Mouse (Mus musculus) liver, embryonic 16.5 days (tissue): ENCODE measurements around the gene Cap1. TPM values are rescaled to one million over a fixed set of nuclear protein-coding genes. Genes with fewer than 3 reads are reported as not detected.

ENCODE experiments used
- ATAC-seq: fragments of 200-750 bp; cut with Nextera tagmentation; 2 replicates; pipeline ENCODE4 v1.8.0; 2017; ENCODE audit warnings: low read depth, mild to moderate bottlenecking, moderate number of reproducible peaks, moderate library complexity
- H3K27ac ChIP-seq: fragments of 300-500 bp; sonication (generic); 2 replicates; pipeline ENCODE4 v1.5.1; 2014; ENCODE audit warnings: mild to moderate bottlenecking, low read length
- H3K27me3 ChIP-seq: fragments of 300-500 bp; sonication (generic); 2 replicates; pipeline ENCODE4 v1.6.1; 2014; ENCODE audit warnings: low read depth, low read length, mixed read lengths; ENCODE audit not compliant: control insufficient read depth, insufficient read depth
- H3K36me3 ChIP-seq: fragments of 300-500 bp; sonication (generic); 2 replicates; pipeline ENCODE4 v1.6.1; 2014; ENCODE audit warnings: mild to moderate bottlenecking; ENCODE audit not compliant: control insufficient read depth, insufficient read depth
- H3K4me1 ChIP-seq: fragments of 300-500 bp; sonication (generic); 2 replicates; pipeline ENCODE4 v1.6.1; 2014; ENCODE audit warnings: low read depth, low read length, mixed read lengths; ENCODE audit not compliant: control insufficient read depth
- H3K4me2 ChIP-seq: fragments of 300-500 bp; sonication (generic); 2 replicates; pipeline ENCODE4 v1.6.1; 2014; ENCODE audit warnings: low read depth, low read length, mixed read lengths
- H3K4me3 ChIP-seq: fragments of 300-500 bp; sonication (generic); 2 replicates; pipeline ENCODE4 v1.5.1; 2014; ENCODE audit warnings: low read depth, mild to moderate bottlenecking, low read length
- H3K9ac ChIP-seq: fragments of 300-500 bp; sonication (generic); 2 replicates; pipeline ENCODE4 v1.6.1; 2014; ENCODE audit warnings: low read depth, low read length
- H3K9me3 ChIP-seq: fragments of 300-500 bp; sonication (generic); replicated peaks from 2 replicates; pipeline ENCODE4 v1.6.1; 2016; ENCODE audit warnings: low read length; ENCODE audit not compliant: control insufficient read depth
- WGBS: fragments of 180-500 bp; shearing (Covaris S2); extraction: QIAGEN DNeasy Blood & Tissue Kit; methylation state at CpG from one replicate; pipeline ENCODE4 v1.1.7; 2014; ENCODE audit not compliant: insufficient replicate concordance; 5-methylcytosine and 5-hydroxymethylcytosine counted together
- polyA plus RNA-seq: library from polyadenylated mRNA; unstranded; fragments of >200 nt; fragmentation: Nextera tagmentation; extraction: Ambion mirVana; gene quantifications from 2 replicates; pipeline ENCODE4 v1.2.1, GENCODE M21; 2015

The Cap1 gene
- polyA plus RNA-seq, 1 experiment from 2014 or later: 33.7 TPM

DNA sequence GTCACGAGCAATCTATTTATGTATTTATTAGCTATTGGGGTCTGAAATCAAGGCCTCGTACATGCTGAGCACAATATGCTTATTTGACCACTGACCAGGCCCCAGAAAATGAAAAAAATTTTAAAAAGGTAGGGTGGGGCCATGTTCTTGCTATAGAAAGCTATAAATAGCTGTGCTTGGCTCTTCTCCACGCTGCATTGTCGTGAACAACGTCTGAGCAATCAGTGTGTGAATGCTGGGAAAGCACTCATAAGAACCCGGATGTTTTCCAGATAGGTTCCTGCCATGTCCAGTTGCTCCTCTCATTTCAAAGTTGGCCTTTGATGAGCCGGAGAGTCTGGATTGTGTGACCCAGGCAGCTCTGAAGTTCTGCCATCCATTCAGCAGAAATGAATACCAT is 28.3 kb upstream of the Cap1 start:
- ATAC-seq: no peak
- Histone ChIP-seq H3K4me2 (no peak overlapping the region), H3K36me3 (no peaks in the 10 kb centered on the region), H3K9me3 (no peaks in the 10 kb centered on the region), H3K27me3 (no peaks in the 10 kb centered on the region), H3K4me1 (no peaks in the 10 kb centered on the region), H3K9ac (no peak overlapping the region), H3K4me3 (no peak overlapping the region), H3K27ac (no peak overlapping the region)
- 63% methylated on average over 7 of the region's 7 CpGs for WGBS

DNA sequence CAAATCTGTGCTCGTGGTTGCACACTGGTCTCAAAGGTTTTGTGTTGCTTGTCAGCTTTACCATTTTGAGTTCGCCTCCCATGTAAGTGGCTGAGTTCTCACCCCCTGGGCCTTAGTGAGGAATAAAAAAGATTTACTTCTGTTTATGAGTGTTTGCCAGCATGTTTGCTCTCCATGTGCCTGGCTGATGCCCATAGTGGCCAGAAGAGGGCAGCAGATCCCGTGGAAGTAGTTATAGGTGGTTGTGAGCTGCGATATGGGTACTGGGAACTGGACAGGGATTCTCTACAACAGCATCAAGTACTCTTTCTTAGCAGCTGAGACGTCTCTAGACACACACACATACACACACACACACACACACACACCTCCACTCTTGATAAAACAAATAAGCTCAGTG is 26.8 kb upstream of the Cap1 start:
- Histone ChIP-seq H3K27me3 (no peaks in the 10 kb centered on the region), H3K27ac (no peak overlapping the region), H3K9me3 (no peaks in the 10 kb centered on the region), H3K4me2 (no peak overlapping the region), H3K36me3 (no peaks in the 10 kb centered on the region), H3K4me1 (no peaks in the 10 kb centered on the region), H3K9ac (no peak overlapping the region), H3K4me3 (no peak overlapping the region)
- 65% methylated on average over 5 of the region's 5 CpGs for WGBS
- no peak for ATAC-seq

GRCm38 (mm10) chr4:122910577-122910976 is 24.7 kb upstream of the Cap1 start:
- no peaks in the 10 kb centered on the region for H3K4me1 ChIP-seq
- WGBS: 38% methylated on average over 6 of the region's 6 CpGs
- no peak overlapping the region for H3K4me3 ChIP-seq
- H3K27ac ChIP-seq: no peak overlapping the region
- H3K9me3 ChIP-seq: no peaks in the 10 kb centered on the region
- no peak for ATAC-seq
- no peak overlapping the region for H3K9ac ChIP-seq
- H3K36me3 ChIP-seq: no peaks in the 10 kb centered on the region
- no peaks in the 10 kb centered on the region for H3K27me3 ChIP-seq
- no peak overlapping the region for H3K4me2 ChIP-seq

GRCm38 (mm10) chr4:122909572-122910189 is 23.8 kb upstream of the Cap1 start:
- no peaks in the 10 kb centered on the region for H3K27me3 ChIP-seq
- no peak for ATAC-seq
- no peak overlapping the region for H3K4me3 ChIP-seq
- H3K36me3 ChIP-seq: no peaks in the 10 kb centered on the region
- no peak overlapping the region for H3K27ac ChIP-seq
- H3K4me1 ChIP-seq: no peaks in the 10 kb centered on the region
- WGBS: 60% methylated on average over 12 of the region's 12 CpGs
- no peak overlapping the region for H3K9ac ChIP-seq
- no peaks in the 10 kb centered on the region for H3K9me3 ChIP-seq
- H3K4me2 ChIP-seq: no peak overlapping the region

- no peaks in the 10 kb centered on the region for H3K36me3 ChIP-seq
- no peaks in the 10 kb centered on the region for H3K27me3 ChIP-seq
- H3K27ac ChIP-seq: no peak overlapping the region
- no peaks in the 10 kb centered on the region for H3K4me1 ChIP-seq
- H3K9me3 ChIP-seq: no peaks in the 10 kb centered on the region
- WGBS: 76% methylated on average over 10 of the region's 10 CpGs
- H3K4me2 ChIP-seq: no peak overlapping the region
- no peak for ATAC-seq
- H3K9ac ChIP-seq: no peak overlapping the region
- H3K4me3 ChIP-seq: no peak overlapping the region
Measured at GRCm38 (mm10) chr4:122905359-122905758, 19.5 kb upstream of the Cap1 start.

- no peak for ATAC-seq
- Histone ChIP-seq H3K9ac (no peak overlapping the region), H3K27me3 (no peaks in the 10 kb centered on the region), H3K27ac (no peak overlapping the region), H3K4me3 (no peak overlapping the region), H3K9me3 (no peaks in the 10 kb centered on the region), H3K36me3 (no peaks in the 10 kb centered on the region), H3K4me1 (no peaks in the 10 kb centered on the region), H3K4me2 (no peak overlapping the region)
- WGBS: 60% methylated on average over 3 of the region's 3 CpGs
Measured at GRCm38 (mm10) chr4:122903709-122904108, 17.9 kb upstream of the Cap1 start.

GRCm38 (mm10) chr4:122902156-122902555 is 16.3 kb upstream of the Cap1 start:
- no peak; the same call in 1 of the 2 replicates for ATAC-seq
- 24% methylated on average over 6 of the region's 6 CpGs for WGBS
- H3K4me3 ChIP-seq: no peak overlapping the region

GRCm38 (mm10) chr4:122898313-122898712 is 12.5 kb upstream of the Cap1 start:
- no peak overlapping the region for H3K27ac ChIP-seq
- 15% methylated on average over 5 of the region's 5 CpGs for WGBS
- H3K4me1 ChIP-seq: no peaks in the 10 kb centered on the region
- no peak overlapping the region for H3K4me2 ChIP-seq
- H3K9ac ChIP-seq: no peak overlapping the region
- H3K4me3 ChIP-seq: no peak overlapping the region
- H3K27me3 ChIP-seq: no peaks in the 10 kb centered on the region
- ATAC-seq: peak; percentile 32; the same call in 1 of the 2 replicates
- no peaks in the 10 kb centered on the region for H3K9me3 ChIP-seq
- H3K36me3 ChIP-seq: no peaks in the 10 kb centered on the region

More at GRCm38 (mm10) chr4:122902156-122902555, 16.3 kb upstream of the Cap1 start:
- H3K9me3 ChIP-seq: no peaks in the 10 kb centered on the region
- H3K4me1 ChIP-seq: no peaks in the 10 kb centered on the region
- H3K4me2 ChIP-seq: no peak overlapping the region
- H3K27ac ChIP-seq: no peak overlapping the region
- H3K27me3 ChIP-seq: no peaks in the 10 kb centered on the region
- no peaks in the 10 kb centered on the region for H3K36me3 ChIP-seq
- no peak overlapping the region for H3K9ac ChIP-seq

- H3K4me3 ChIP-seq: no peak overlapping the region
- WGBS: 55% methylated on average over 4 of the region's 4 CpGs
- no peaks in the 10 kb centered on the region for H3K4me1 ChIP-seq
- no peak overlapping the region for H3K27ac ChIP-seq
- no peak overlapping the region for H3K9ac ChIP-seq
- no peaks in the 10 kb centered on the region for H3K27me3 ChIP-seq
- no peaks in the 10 kb centered on the region for H3K9me3 ChIP-seq
- no peak overlapping the region for H3K4me2 ChIP-seq
- ATAC-seq: no peak
- H3K36me3 ChIP-seq: no peaks in the 10 kb centered on the region
Measured at GRCm38 (mm10) chr4:122897750-122898149, 11.9 kb upstream of the Cap1 start.
